27 mouse cellular contexts compared by ENCODE assay signal in genomic region chr1:9470003-9470402, GRCm38 (mm10).
DNase-seq lines count a peak whose midpoint lies in the region; ATAC-seq and TF ChIP-seq lines count a peak whose summit lies in the region.
"Had no signal": no experiment of that assay in that cellular context is flagged by ENCODE, and none has a peak within 500 bp of the region (broad histone marks: within the 10 kb centered on the region; RNA-seq: fewer than 3 reads in every experiment).

No protein-coding gene starts in this region.

- peak; percentile 43; the same call in 1 of the 2 replicates for ATAC-seq in hindbrain, embryonic 11.5 days (ENCODE audit: low FRiP score)
- ATAC-seq in hindbrain, postnatal 0 days: no peak
- ATAC-seq in monocyte, adult 5-6 weeks (replicated peaks; ENCODE audit: insufficient number of reproducible peaks, low FRiP score, low TSS enrichment, poor library complexity, severe bottlenecking): no peak
- ATAC-seq: forebrain, embryonic 15.5 days; intestine, embryonic 16.5 days; midbrain, embryonic 16.5 days had no signal

- no peak overlapping the region for H3K9ac ChIP-seq in hindbrain, embryonic 11.5 days (ENCODE audit: low read depth, low read length)
- no peak overlapping the region for H3K9ac ChIP-seq in hindbrain, postnatal 0 days (replicated peaks; ENCODE audit: low read length)
- H3K9ac ChIP-seq in ES-Bruce4 (ENCODE audit: low read depth, poor library complexity, severe bottlenecking): no peak overlapping the region
- H3K9ac ChIP-seq: forebrain, embryonic 15.5 days; heart, embryonic 13.5 days; limb, embryonic 15.5 days; liver, embryonic 13.5 days; neural tube, embryonic 13.5 days had no signal

- no peak for TF ChIP-seq CTCF in hindbrain, postnatal 0 days (IDR thresholded peaks at IDR 0.05; ENCODE audit: low read depth)
- TF ChIP-seq CTCF in ES-Bruce4 (IDR thresholded peaks at IDR 0.05; ENCODE audit: low read depth, low read length): no peak

- no peaks in the 10 kb centered on the region for H3K27me3 ChIP-seq in hindbrain, embryonic 11.5 days (ENCODE audit: control insufficient read depth, insufficient read depth, low read length)
- no peaks in the 10 kb centered on the region for H3K27me3 ChIP-seq in hindbrain, postnatal 0 days (ENCODE audit: insufficient read depth, low read length)
- H3K27me3 ChIP-seq in ES-Bruce4 (ENCODE audit: control insufficient read depth, insufficient read depth, low read length, poor library complexity, severe bottlenecking): no peaks in the 10 kb centered on the region
- H3K27me3 ChIP-seq: forebrain, embryonic 15.5 days; heart, embryonic 13.5 days; limb, embryonic 15.5 days; liver, embryonic 13.5 days; neural tube, embryonic 13.5 days had no signal

- no peak overlapping the region for H3K27ac ChIP-seq in hindbrain, embryonic 11.5 days (ENCODE audit: low read depth, low read length)
- H3K27ac ChIP-seq in hindbrain, postnatal 0 days: no peak overlapping the region
- H3K27ac ChIP-seq in ES-Bruce4 (ENCODE audit: insufficient read depth, low read length): no peak overlapping the region
- H3K27ac ChIP-seq: forebrain, embryonic 15.5 days; gastrocnemius, adult 2 months; heart, embryonic 13.5 days; limb, embryonic 10.5 days; limb, embryonic 15.5 days; liver, embryonic 13.5 days; neural tube, embryonic 13.5 days had no signal

- WGBS in hindbrain, embryonic 11.5 days: 56% methylated on average over 6 of the region's 6 CpGs
- WGBS in hindbrain, postnatal 0 days: 61% methylated on average over 6 of the region's 6 CpGs

- no peak for TF ChIP-seq POLR2A in ES-Bruce4 (IDR thresholded peaks at IDR 0.05; ENCODE audit: insufficient read depth, low read length)

- H3K36me3 ChIP-seq in hindbrain, embryonic 11.5 days (ENCODE audit: control insufficient read depth, insufficient read depth, low read length): no peaks in the 10 kb centered on the region
- no peaks in the 10 kb centered on the region for H3K36me3 ChIP-seq in hindbrain, postnatal 0 days (ENCODE audit: insufficient read depth, low read length)
- no peaks in the 10 kb centered on the region for H3K36me3 ChIP-seq in ES-Bruce4 (ENCODE audit: control insufficient read depth, insufficient read depth, low read length, poor library complexity, severe bottlenecking)
- H3K36me3 ChIP-seq: forebrain, embryonic 15.5 days; heart, embryonic 13.5 days; limb, embryonic 10.5 days; limb, embryonic 15.5 days; liver, embryonic 13.5 days; neural tube, embryonic 13.5 days had no signal

- peak; percentile 28; the same call in 1 of the 2 replicates for TF ChIP-seq EP300 in ES-Bruce4 (IDR thresholded peaks at IDR 0.05; ENCODE audit: insufficient read depth, low read depth, low read length)

- no peaks in the 10 kb centered on the region for H3K9me3 ChIP-seq in hindbrain, embryonic 11.5 days (ENCODE audit: control insufficient read depth, low read length)
- H3K9me3 ChIP-seq in hindbrain, postnatal 0 days (ENCODE audit: low read length): no peaks in the 10 kb centered on the region
- no peaks in the 10 kb centered on the region for H3K9me3 ChIP-seq in ES-Bruce4 (replicated peaks; ENCODE audit: control insufficient read depth, insufficient read depth, low read length, poor library complexity, severe bottlenecking)
- H3K9me3 ChIP-seq: forebrain, embryonic 15.5 days; heart, embryonic 13.5 days; limb, embryonic 10.5 days; limb, embryonic 15.5 days; liver, embryonic 13.5 days; neural tube, embryonic 13.5 days had no signal

- H3K4me2 ChIP-seq in hindbrain, embryonic 11.5 days (replicated peaks; ENCODE audit: low read depth, low read length): no peak overlapping the region
- H3K4me2 ChIP-seq in hindbrain, postnatal 0 days (ENCODE audit: low read depth, low read length): no peak overlapping the region
- H3K4me2 ChIP-seq: forebrain, embryonic 15.5 days; limb, embryonic 15.5 days; liver, embryonic 13.5 days; neural tube, embryonic 13.5 days had no signal

- H3K4me3 ChIP-seq in hindbrain, embryonic 11.5 days (ENCODE audit: low read depth, low read length): no peak overlapping the region
- H3K4me3 ChIP-seq in hindbrain, postnatal 0 days (ENCODE audit: low read length): no peak overlapping the region
- H3K4me3 ChIP-seq in ES-Bruce4 (ENCODE audit: low read depth, low read length): no peak overlapping the region
- H3K4me3 ChIP-seq: forebrain, embryonic 15.5 days; gastrocnemius, adult 2 months; heart, embryonic 13.5 days; limb, embryonic 10.5 days; limb, embryonic 15.5 days; liver, embryonic 13.5 days; myocyte; neural tube, embryonic 13.5 days had no signal

- H3K4me1 ChIP-seq in hindbrain, embryonic 11.5 days (replicated peaks; ENCODE audit: control insufficient read depth, insufficient read depth, low read length): no peaks in the 10 kb centered on the region
- no peaks in the 10 kb centered on the region for H3K4me1 ChIP-seq in hindbrain, postnatal 0 days (ENCODE audit: insufficient read depth, low read length)
- no peaks in the 10 kb centered on the region for H3K4me1 ChIP-seq in ES-Bruce4 (ENCODE audit: control insufficient read depth, insufficient read depth, low read length)
- H3K4me1 ChIP-seq: forebrain, embryonic 15.5 days; heart, embryonic 13.5 days; limb, embryonic 10.5 days; limb, embryonic 15.5 days; liver, embryonic 13.5 days; neural tube, embryonic 13.5 days had no signal

- DNase-seq in hindbrain, embryonic 11.5 days (ENCODE audit: low spot score): peak; percentile 5
- DNase-seq in hindbrain, postnatal 0 days (ENCODE audit: low spot score): no peak
- peak; percentile 2 for DNase-seq in 3T3-L1 (ENCODE audit: low read depth, low spot score)
- DNase-seq in WW6 (ENCODE audit: low read depth, low spot score): peak; percentile 69
- no peak for DNase-seq in thymus, postnatal 36 days
- no peak for DNase-seq in kidney, adult 18-20 months
- DNase-seq: adrenal gland, postnatal 14 days; B cell, adult 2 months; cerebellum, adult 11 months; cerebellum, adult 9-10 months; cerebellum, postnatal 36 days; gastrocnemius, adult 2 months; gastrocnemius, postnatal 36 days; layer of hippocampus, adult 9-11 months; liver, embryonic 13.5 days; lung, adult 18-20 months; lung, postnatal 14 days had no signal

Comparison
In these comparisons a context has a peak if more than half of its experiments do, and no peak if none do; other contexts are left out.
1. DNase-seq: peak in hindbrain, embryonic 11.5 days (single experiment), 3T3-L1 (single experiment) and WW6 (single experiment); none in hindbrain, postnatal 0 days (single experiment), thymus, postnatal 36 days (0 of 2) and kidney, adult 18-20 months (single experiment).